Mouse (Mus musculus) B cell, adult 2 months (primary cell): ENCODE data around the gene Hist2h3c2.
"Not testable (repeated sequence)": the region's sequence is repeated elsewhere in the genome, so short reads cannot be mapped to it uniquely, and the experiment has no call there.

Experiments
- DNase-seq, 2 experiments: peaks; one replicate each; pipeline ENCODE4 v3.0.0; 2022

Gene Hist2h3c2

DNA sequence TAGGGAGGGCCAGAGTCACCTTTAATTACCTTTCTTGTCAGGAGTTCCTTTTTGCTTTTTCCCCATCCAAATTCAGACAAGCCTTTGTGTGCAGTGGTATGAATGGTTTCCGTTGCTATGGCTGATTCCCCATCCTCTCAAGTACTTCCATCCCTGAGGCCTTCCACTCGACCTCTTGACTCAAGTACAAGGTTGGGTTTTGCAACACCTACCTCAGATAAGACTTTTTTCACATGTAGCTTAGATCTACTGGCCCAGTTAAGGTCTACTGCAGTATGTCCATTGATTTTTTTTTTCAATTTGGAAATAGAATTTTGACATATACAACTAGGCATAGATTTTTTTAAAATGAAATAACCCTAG is 7.2 kb downstream of the Hist2h3c2 start:
- DNase-seq: no peak

DNA sequence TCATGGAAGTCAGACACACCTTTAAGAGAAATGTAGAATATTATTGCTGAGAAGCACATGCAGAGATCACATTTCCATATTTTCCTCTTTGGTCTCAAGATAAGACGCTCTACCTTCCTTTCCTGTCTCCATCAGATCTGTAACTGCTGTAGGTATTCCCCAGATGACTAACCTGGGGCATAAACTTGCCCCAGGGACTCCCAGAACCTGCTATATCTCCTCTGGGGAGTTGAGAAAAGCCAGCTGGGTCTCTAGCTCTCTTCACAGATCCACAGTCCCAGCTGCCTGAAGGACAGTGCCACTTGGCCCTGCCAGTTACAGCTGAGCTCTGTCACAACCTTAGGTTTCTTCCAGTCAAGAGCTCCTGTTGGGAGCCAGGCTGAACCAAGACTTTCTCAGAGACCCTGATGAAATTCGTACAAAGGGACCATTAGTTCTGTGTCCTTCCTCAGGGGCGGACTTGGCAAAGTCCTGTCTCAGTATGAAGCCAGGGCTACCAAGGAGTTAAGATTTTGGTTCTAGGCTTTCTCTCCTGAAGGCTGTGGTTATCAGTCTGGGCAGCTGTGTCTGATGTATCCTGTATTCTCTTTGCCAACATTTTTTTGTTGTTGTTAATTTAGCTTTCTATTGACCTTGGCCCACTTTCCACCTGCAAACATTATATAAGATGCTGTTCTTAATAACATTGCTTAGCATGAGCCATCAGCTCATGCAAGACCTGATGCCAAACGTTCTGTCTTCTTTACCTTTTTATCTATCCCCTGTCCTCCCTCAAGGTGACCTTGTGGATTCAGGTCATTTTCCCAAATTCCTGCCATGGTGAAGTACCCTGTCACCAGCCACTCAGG is 7.8 kb downstream of the Hist2h3c2 start:
- no peak for DNase-seq

DNA sequence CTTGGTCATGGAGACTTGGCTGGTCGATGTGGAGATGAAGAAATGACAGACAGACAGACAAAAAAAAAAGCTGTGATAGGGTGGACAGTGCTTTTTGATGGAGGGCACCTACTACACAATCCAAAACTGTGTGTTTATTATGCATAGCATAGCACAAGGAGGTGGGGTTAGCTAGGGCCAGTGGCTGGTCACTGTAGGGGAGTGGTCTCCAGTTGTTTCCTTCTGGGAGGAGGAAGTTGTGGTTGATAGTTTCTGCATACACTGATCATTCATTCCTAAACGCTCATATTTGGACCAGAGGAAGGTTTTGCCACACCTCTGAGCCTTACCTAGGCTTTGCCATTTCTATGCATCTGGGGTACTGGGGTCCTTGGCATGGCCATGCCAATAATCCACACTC is 8.5 kb downstream of the Hist2h3c2 start:
- no peak for DNase-seq

DNA sequence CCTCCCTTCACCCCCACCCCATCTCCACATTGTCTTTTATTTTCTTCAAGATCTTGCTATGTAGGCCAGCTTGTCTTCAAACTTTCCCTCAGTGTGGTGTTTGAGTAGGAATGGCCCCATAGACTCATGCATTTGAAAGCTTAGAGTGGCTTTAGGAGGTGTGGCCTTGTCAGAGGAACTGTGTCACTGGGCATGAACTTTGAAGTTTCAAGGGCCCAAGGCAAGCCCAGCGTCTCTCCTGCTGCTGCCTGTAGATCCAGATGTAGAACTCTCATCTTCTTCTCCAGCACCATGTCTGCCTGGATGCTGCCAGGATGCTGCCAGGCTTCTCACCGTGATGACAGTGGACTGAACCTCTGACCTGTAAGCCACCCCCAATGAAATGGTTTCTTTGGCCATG is 10.1 kb downstream of the Hist2h3c2 start:
- DNase-seq: no peak

DNA sequence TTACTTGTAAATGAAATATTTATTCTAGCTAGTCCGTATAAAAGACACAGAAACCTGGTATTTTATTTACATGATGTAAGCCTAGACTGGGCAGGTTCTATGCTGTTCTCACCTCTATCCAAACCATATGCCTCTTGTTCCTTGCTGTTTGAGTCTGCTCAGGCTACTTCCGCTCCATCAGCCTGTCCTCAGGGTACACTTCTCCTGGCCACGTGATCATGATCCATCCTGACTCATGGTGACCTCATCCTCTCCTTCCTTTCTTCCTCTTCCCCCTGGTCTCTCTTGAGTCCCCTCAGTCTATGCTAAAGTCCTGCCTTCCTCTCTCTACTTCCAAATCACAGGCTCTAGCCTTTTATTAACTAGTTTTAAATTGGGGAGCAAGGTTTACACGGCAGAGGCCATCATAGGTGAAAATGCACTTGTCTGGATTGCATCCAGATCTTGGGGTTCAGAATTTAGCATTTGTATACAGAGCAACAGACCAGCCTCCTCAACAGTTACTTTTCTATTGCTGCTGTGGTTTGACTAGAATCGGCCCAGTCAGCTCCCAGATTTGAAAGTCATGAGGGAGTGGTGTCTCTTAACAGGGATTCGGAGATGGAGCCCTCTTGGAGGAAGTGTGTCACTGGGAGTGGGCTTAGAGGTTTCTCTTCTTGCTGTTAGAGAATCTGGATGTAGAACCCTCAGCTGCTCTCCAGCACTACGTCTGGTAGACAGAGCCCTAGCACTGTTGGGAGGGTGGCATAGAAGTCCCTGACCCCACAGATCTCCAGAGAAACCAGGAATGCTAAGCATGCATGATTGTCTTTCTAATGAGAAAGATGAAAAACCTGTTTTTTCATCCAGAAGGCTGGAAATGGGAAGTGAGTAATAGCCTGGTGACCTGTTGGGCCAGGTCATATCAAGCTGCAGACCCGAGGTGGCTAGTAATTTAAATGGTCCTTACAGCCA is 12.0 kb downstream of the Hist2h3c2 start:
- DNase-seq: no peak

DNA sequence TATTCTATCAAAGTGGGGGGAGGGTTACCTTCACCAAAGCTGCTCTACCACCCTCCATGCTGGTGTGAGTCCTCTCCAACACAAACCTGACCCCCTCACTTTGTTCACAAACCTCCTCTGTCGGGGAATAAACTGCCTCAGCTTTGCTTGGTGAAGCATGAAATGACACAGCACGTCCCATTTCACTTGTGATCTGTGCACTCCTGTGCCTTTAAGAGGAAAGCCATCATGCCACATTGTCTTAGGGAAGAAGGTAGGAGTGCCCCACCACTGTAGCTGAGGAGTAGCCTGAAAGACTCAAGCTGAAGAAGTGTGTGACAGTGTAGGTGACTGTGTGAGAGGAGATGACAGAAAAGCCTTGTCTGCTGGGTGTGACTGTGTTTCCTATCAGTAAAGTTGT is 13.5 kb downstream of the Hist2h3c2 start:
- no peak for DNase-seq

DNA sequence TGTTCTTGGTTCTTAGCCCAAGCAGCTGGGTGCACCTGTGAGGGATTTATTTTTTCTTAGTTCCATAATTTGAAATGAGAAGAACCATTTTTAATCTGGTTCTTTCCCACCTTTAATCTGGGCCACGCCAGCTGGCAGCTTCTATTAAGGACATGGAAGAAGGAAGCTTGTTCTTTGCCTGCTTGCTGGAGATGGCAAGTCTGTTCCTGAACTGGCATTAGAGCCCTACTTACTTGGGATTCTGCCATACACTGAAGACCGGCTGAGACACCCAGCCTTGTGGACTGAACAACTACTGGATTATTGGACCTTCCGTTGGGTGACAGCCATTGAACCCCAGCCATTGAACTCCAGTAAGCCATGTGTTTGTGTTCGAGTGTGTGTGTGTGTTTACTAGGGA is 16.2 kb downstream of the Hist2h3c2 start:
- DNase-seq: no peak

DNA sequence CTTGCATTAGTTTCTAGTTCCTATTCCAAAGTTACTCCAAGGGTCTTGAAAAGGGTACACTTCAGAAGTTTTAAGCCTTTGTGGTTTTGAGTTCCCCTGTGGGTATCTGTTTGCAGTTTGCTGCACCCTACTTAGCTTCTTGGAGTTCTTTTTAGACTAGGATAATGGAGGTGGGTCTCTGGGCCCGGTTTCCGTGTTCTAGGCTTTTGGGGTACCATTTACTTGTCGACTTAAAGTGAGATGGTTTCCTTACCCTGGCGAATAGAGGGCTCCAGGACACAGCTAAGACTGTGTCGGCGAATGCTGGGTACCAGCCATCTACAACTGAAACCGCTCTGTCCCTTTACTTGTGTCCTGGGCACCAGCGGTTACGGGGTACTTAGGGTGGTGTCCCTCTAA is 17.3 kb downstream of the Hist2h3c2 start:
- no peak for DNase-seq

DNA sequence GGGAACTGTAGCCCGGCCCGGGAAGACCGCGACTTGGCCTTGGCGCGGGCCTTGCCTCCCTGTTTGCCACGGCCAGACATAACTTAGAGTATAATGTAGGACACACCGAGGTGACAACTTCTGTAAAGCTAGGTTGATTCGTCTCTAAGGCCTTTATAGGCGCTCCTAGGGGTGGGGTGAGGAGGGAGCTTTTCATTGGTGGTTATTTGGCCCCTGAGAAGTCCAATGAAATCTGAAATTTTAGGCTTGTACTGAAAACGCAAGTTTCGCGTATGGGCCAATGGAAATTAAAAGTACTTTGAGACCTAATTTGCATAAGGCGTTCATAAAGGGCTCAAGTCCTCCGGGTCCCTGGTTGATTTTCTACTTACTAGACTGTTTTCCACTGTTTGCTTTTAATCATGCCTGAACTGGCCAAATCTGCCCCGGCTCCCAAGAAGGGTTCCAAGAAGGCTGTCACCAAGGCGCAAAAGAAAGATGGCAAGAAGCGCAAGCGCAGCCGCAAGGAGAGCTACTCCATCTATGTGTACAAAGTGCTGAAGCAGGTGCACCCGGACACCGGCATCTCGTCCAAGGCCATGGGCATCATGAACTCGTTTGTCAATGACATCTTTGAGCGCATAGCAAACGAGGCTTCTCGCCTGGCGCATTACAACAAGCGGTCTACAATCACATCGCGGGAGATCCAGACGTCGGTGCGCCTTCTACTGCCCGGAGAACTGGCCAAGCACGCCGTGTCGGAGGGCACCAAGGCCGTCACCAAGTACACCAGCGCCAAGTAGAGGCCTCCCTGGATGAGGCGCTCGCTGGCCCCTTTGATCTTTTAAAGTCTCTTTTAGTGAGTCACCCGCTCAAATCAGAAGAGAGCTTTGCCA is 17.9 kb downstream of the Hist2h3c2 start, which contains the start of the genes Hist2h2ac and Hist2h2be:
Hist2h2ac (minus strand) TSS at position 116 of the 875 bp plus-strand sequence.
Hist2h2be (plus strand) TSS at position 355 of the 875 bp plus-strand sequence.
- peak; percentile 86 to 89 for DNase-seq

DNA sequence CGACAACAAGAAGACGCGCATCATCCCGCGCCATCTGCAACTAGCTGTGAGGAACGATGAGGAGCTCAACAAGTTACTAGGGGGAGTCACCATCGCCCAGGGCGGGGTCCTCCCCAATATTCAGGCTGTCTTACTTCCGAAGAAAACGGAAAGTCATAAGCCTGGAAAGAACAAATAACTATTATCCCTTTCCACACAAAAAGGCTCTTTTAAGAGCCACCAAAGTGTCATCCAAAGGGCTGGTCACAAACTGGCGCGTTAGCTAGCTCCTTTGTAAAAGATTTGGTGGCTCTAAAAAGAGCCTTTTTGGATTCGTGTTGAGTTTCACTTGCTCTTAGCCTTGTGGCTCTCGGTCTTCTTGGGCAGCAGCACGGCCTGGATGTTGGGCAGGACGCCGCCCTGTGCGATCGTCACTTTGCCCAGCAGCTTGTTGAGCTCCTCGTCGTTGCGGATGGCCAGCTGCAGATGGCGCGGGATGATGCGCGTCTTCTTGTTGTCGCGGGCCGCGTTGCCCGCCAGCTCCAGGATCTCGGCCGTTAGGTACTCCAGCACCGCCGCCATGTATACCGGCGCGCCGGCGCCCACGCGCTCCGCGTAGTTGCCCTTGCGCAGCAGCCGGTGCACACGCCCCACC is 18.7 kb downstream of the Hist2h3c2 start:
- DNase-seq: not testable (repeated sequence)

DNA sequence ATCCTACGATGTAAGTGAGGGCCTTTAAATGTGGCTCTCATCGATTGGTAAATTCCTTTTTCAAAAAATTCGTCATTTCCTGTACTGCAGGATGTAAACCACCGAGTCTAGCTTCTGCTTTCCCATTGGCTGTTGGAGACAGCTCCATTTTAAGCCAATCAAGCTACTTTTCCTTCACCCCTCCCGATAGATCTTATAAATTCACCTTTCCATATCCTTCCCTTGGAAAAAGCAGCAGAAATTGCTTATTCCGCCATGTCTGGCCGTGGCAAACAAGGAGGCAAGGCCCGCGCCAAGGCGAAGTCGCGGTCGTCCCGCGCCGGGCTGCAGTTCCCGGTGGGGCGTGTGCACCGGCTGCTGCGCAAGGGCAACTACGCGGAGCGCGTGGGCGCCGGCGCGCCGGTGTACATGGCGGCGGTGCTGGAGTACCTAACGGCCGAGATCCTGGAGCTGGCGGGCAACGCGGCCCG is 19.2 kb downstream of the Hist2h3c2 start, which contains the start of the genes Bola1 and Hist2h2ab:
Bola1 (minus strand) TSS at position 49 of the 470 bp plus-strand sequence.
Hist2h2ab (plus strand) TSS at position 205 of the 470 bp plus-strand sequence.
- DNase-seq: peak; percentile 75 to 82

DNA sequence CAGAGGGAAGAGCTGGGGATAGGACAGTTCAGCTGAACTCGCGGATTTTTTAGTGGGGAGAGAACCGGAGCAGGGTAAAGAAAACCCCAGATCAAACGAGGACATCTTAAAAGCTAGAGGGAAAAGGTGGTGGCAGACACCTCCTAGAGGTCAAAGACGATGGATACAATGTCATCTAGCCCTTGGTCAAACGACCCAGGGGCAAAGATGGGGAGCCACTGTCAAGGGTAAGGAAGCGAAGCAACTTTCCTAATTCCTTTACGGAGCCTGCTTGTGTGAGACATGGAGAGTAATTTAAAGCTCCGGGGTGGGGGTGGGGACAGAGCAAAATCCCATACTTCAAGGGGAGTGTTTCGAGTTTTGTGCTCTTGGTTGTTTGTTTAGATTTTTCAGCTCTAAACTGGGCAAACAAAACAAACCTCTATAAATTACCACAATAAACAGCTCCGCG is 19.7 kb downstream of the Hist2h3c2 start:
- peak; percentile 64 for DNase-seq

DNA sequence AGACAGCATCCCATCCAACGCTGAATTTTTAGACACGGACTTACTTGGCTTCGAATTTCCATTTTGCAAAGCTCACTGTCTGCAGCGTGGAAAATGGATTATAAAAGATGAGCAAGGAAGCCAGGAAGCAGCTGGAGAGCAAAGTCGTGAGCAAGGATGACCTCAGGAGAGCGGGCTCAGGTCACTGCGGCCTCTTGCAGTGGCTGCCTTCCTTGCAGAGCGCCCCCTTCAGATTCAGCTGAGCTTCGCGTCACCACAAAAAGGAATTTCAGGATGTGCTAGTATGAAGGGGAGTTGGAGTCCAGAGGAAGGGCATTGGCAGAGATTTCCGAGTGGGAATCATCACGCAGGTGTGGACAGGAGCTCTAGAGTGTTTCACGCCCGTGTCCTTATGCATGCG is 29.7 kb downstream of the Hist2h3c2 start:
- DNase-seq: no peak

DNA sequence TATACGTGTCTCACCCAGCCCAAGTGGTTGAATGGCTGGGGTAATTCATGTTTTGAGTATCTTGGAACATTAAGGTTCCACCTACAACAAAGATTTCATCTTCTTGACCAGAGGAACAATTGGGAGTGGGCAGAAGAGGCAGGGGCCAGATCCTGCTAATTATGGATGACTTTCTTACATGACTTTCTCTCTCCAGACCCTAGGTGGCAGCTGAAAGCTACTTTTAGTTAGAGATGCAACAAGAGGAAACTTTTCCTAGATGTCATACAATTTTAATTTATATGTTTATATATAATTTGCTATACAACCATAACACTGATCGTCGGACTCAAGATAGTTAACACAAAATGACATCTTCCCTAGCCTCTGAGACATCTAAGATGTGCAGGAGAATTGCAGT is 31.1 kb downstream of the Hist2h3c2 start:
- DNase-seq: no peak

DNA sequence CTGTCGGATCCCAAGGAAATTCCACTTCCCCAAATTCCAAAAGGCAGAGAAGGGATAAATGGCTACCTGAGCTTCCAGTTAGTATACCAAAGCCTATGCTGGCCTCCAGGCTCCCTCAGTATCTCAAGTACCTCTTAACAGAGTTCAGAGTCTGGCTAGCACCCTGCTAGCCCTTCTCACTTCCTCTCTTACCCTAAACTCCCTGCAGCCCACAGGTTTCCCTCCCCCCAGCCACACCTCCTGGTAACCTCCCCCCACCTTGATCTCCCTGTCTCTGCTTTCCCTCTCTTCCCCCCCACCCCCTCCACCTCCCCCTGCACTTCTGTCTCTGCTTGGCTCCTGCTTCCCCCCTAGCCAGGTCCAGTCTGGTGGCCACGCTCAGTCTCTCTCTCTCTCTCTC is 39.2 kb downstream of the Hist2h3c2 start:
- peak in 1 of 2 experiments; percentile 41 for DNase-seq

DNA sequence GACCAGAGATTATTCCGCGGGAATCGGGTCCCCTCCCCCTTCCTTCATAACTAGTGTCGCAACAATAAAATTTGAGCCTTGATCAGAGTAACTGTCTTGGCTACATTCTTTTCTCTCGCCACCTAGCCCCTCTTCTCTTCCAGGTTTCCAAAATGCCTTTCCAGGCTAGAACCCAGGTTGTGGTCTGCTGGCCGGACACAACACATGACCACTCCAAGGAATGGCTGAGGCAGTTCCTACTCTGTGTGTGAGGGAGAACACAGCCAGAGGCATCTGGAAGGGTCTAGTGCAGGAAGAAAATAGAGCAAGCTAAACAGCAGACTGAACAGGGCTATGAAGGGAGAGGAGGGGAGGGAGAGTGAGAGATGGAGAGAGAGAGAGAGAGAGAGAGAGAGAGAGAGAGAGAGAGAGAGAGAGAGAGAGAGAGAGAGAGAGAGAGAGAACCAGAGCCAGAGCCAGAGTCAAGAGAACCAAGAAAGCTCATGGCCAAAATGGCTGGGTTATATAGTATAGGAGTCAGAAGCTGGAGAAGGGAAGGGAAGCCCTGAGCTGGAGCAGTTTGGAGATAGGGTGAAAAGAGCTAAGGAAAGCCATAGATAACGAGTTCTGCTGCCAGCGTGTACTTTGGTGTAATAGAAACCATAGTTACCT is 40.2 kb downstream of the Hist2h3c2 start:
- not testable (repeated sequence) for DNase-seq

DNA sequence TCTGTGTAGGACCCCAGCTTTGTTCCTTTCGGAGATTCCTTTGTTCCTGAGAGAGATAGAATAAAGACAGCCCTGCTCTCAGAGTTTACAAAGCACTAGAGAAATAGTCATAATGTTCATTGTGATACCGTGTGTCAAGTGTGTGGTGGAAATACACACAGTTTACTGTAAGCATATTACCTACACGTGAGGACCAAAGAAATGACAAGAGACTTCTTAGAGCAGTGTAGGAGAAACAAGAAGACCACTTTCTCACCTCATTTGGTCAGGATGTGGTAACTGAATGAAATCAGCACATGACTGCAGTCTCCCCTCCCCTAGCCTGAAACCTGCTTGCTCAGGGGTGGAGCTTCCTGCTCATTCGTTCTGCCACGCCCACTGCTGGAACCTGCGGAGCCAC is 40.7 kb downstream of the Hist2h3c2 start:
- DNase-seq: peak; percentile 49 to 59

DNA sequence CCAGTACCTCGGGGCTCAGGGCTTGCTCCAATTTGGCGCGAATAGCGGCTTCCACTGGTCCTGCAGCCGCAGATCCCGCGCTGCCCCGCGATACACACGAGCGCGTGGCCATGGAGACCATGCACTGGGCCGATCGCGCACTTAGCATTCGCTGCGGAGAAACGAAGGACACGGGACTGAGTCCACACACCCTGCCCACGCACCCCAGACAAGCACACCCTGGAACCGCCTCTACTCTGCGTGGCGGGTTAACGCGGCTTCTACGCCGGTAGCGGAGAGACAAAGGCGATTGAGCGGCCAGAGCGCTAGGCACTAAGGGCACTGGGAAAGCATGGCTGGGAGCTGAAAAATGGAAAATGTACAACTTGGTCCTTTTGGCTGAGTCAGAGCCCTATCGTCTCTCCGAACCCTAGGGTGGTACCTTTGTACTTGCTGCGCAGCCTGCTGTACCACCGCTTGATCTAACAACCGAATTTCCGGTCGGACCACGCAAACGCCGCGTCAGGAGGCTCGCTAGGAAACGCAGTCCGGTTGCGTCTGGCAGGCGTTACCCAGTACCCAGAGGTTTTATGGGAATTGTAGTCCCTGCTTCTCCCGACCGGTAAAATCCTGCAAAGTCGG is 41.7 kb downstream of the Hist2h3c2 start:
- DNase-seq: peak; percentile 84

DNA sequence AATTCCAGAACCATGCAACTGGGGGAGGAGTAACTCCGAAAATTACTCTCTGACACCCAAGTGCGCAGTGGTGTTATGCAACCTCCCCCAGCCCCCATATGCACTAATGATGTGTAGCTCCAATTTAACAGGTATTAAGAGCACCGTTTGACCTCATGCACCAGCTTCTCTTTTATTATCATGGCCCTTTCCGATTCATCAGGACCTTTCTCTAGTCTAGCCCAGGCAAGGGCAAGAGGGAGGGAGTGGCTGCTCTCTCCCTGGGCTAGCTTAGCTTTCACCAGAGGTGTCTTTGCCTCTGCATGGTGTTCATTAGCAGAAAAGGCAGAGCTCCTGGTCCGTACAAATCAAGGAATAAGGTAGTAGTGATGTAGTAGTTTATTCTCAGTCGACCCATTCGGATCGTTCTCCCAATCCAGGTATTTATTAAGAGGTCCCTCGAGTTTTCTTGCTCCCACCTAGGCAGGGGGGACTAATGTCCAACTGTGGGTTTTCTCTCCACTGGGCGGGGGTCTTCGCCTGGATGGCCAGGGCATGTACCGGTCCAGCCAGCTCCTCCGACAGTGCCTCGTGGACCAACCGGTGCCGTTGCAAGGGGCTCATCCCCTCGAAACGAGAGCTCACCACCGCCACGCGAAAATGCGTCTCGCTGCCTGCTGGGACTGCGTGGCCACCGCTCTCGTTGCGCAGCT is 42.3 kb downstream of the Hist2h3c2 start:
- no peak for DNase-seq
